Mouse (Mus musculus): ENCODE results near the gene Sprtn. TPM values are rescaled to one million over a fixed set of nuclear protein-coding genes. Genes with fewer than 3 reads are reported as not detected.

Sprtn gene
- total RNA-seq, 1 experiment: 16.8 TPM

GRCm38 (mm10) chr8:124953188-124953587 is 55.5 kb downstream of the Sprtn start:
- in situ Hi-C loops (cut with MboI; ENCODE audit: low sequenced_read_pairs in 2 of 2, unreplicated experiment in 2 of 2): no loop called here
- no peak overlapping the region for H3K4me3 ChIP-seq (ENCODE audit: insufficient read depth in 1 of 2, low read depth in 1 of 2, low read length in 2 of 2, poor library complexity in 1 of 2, severe bottlenecking in 1 of 2)
- peaks cover 2 to 4% of the 10 kb centered on the region in 2 experiments; a peak in 1 of 4 replicates for H3K4me1 ChIP-seq (ENCODE audit: control insufficient read depth in 2 of 2, insufficient read depth in 2 of 2, low read length in 2 of 2, poor library complexity in 1 of 2)
- DNase-seq (ENCODE audit: low read depth, low spot score): no peak
- H3K9ac ChIP-seq (ENCODE audit: insufficient read depth, low read depth, low read length, poor library complexity, severe bottlenecking): no peak overlapping the region
- no peaks in the 10 kb centered on the region for H3K9me3 ChIP-seq (ENCODE audit: control insufficient read depth, insufficient read depth, low read depth, low read length)
- TF ChIP-seq ZC3H11A (IDR thresholded peaks at IDR 0.05; ENCODE audit: borderline replicate concordance, low read depth, low read length): no peak
- no peak for TF ChIP-seq HCFC1 (IDR thresholded peaks at IDR 0.05; ENCODE audit: borderline replicate concordance, insufficient read depth, low read length)
- no peak for TF ChIP-seq ZNF384 (IDR thresholded peaks at IDR 0.05; ENCODE audit: low read depth, low read length)
- TF ChIP-seq CHD2 (IDR thresholded peaks at IDR 0.05; ENCODE audit: low read depth, low read length): no peak
- TF ChIP-seq MAFK (IDR thresholded peaks at IDR 0.05; ENCODE audit: insufficient read depth, low read depth, low read length): no peak
- no peak overlapping the region for H3K27ac ChIP-seq (ENCODE audit: insufficient read depth, low read depth, low read length, poor library complexity, severe bottlenecking)
- H3K36me3 ChIP-seq (ENCODE audit: control insufficient read depth, insufficient read depth, low read length, poor library complexity, severe bottlenecking): no peaks in the 10 kb centered on the region

- in situ Hi-C loops (cut with MboI; ENCODE audit: low sequenced_read_pairs in 2 of 2, unreplicated experiment in 2 of 2): no loop called here
- Histone ChIP-seq H3K36me3 (ENCODE audit: control insufficient read depth, insufficient read depth, low read length, poor library complexity, severe bottlenecking) (no peaks in the 10 kb centered on the region), H3K27ac (ENCODE audit: insufficient read depth, low read depth, low read length, poor library complexity, severe bottlenecking) (no peak overlapping the region), H3K4me1 (ENCODE audit: control insufficient read depth in 2 of 2, insufficient read depth in 2 of 2, low read length in 2 of 2, poor library complexity in 1 of 2) (peaks cover 2 to 4% of the 10 kb centered on the region in 2 experiments; a peak in 1 of 4 replicates), H3K9ac (ENCODE audit: insufficient read depth, low read depth, low read length, poor library complexity, severe bottlenecking) (no peak overlapping the region), H3K4me3 (ENCODE audit: insufficient read depth in 1 of 2, low read depth in 1 of 2, low read length in 2 of 2, poor library complexity in 1 of 2, severe bottlenecking in 1 of 2) (no peak overlapping the region), H3K9me3 (ENCODE audit: control insufficient read depth, insufficient read depth, low read depth, low read length) (no peaks in the 10 kb centered on the region)
- TF ChIP-seq HCFC1 (IDR thresholded peaks at IDR 0.05; ENCODE audit: borderline replicate concordance, insufficient read depth, low read length) (no peak), CHD2 (IDR thresholded peaks at IDR 0.05; ENCODE audit: low read depth, low read length) (no peak), ZNF384 (IDR thresholded peaks at IDR 0.05; ENCODE audit: low read depth, low read length) (no peak), ZC3H11A (IDR thresholded peaks at IDR 0.05; ENCODE audit: borderline replicate concordance, low read depth, low read length) (no peak), MAFK (IDR thresholded peaks at IDR 0.05; ENCODE audit: insufficient read depth, low read depth, low read length) (no peak)
- DNase-seq (ENCODE audit: low read depth, low spot score): no peak
Measured at GRCm38 (mm10) chr8:124954572-124955082, 56.9 kb downstream of the Sprtn start.

Other genes with a start within 250 kb of the Sprtn start
- 7.5 and 8.1 TPM in 2 replicates for gene 2310022B05Rik, start 234.5 kb upstream of the Sprtn start, total RNA-seq (2012; rRNA removed)
- gene Ttc13, start 175.9 kb upstream of the Sprtn start, total RNA-seq (2012; rRNA removed): 74.8 and 108 TPM in 2 replicates
- 25.1 and 28.3 TPM in 2 replicates for gene Arv1, start 175.7 kb upstream of the Sprtn start, total RNA-seq (2012; rRNA removed)
- gene Fam89a, start 146.1 kb upstream of the Sprtn start, total RNA-seq (2012; rRNA removed): 1.6 and 2.9 TPM in 2 replicates
- 0.40 and 0.48 TPM in 2 replicates for gene Trim67, start 104.8 kb upstream of the Sprtn start, total RNA-seq (2012; rRNA removed)
- 102 and 136 TPM in 2 replicates for gene Gnpat, start 34.9 kb upstream of the Sprtn start, total RNA-seq (2012; rRNA removed)
- gene 2810004N23Rik, start 34.8 kb upstream of the Sprtn start, total RNA-seq (2012; rRNA removed): 71.5 and 83.6 TPM in 2 replicates
- 12.8 and 16.8 TPM in 2 replicates for gene Exoc8, start 181 bp upstream of the Sprtn start, total RNA-seq (2012; rRNA removed)
- gene Egln1, start 51.4 kb downstream of the Sprtn start, total RNA-seq (2012; rRNA removed): 13.1 and 15.8 TPM in 2 replicates
- gene Tsnax, start 115.1 kb downstream of the Sprtn start, total RNA-seq (2012; rRNA removed): 32.2 and 46.9 TPM in 2 replicates
- 1.5 and 2.7 TPM in 2 replicates for gene Disc1, start 156.3 kb downstream of the Sprtn start, total RNA-seq (2012; rRNA removed)

Measured in ES-E14 (cell line).